Mouse (Mus musculus) gastrocnemius, adult 2 months (tissue): ENCODE measurements around the gene Fam3c. TPM values are rescaled to one million over a fixed set of nuclear protein-coding genes. Genes with fewer than 3 reads are reported as not detected.

Source experiments
- DNase-seq: peaks from one replicate; pipeline ENCODE4 v3.0.0; 2022
- H3K27ac ChIP-seq: fragments of 200-600 bp; 2 replicates; pipeline ENCODE4 v1.8.1; 2022; ENCODE audit warnings: mild to moderate bottlenecking
- H3K4me3 ChIP-seq: fragments of 200-600 bp; 2 replicates; pipeline ENCODE4 v1.8.1; 2022; ENCODE audit warnings: mild to moderate bottlenecking, moderate library complexity
- CTCF ChIP-seq: fragments of 200-600 bp; IDR thresholded peaks from 2 replicates; pipeline ENCODE4 v1.8.1; 2022; ENCODE audit warnings: antibody characterized with exemption, mild to moderate bottlenecking, moderate library complexity
- intact Hi-C: fragments of 180-260 bp; cut with DNase I; formaldehyde crosslinking; loops from one replicate; pipeline ENCODE4 v1.15.1; 2025
- long read RNA-seq, 2 experiments: library from polyadenylated mRNA; stranded (forward); transcript quantifications; one replicate each; pipeline ENCODE4 v2.0.0; 2021
- total RNA-seq, 2 experiments: library from RNA; stranded (reverse); gene quantifications; 2 replicates each; pipeline ENCODE4 v1.2.3; 2021

The Fam3c gene
- 10 to 100 TPM; 16.3 to 24.0 TPM for total RNA-seq
- long read RNA-seq, experiment 1, transcript Fam3c-205 (10 exons, 2,826 nt), result major isoform, 26 of 34 reads
- long read RNA-seq, experiment 1, partial matches to known transcripts, result 6 of 34 reads
- long read RNA-seq, experiment 1, other reads (novel, unspliced or antisense), result 1 of 34 reads
- long read RNA-seq, experiment 2, transcript Fam3c-205 (10 exons, 2,826 nt), result major isoform, 19 of 23 reads
- long read RNA-seq, experiment 2, partial matches to known transcripts, result 0 of 23 reads
- long read RNA-seq, experiment 2, other reads (novel, unspliced or antisense), result 4 of 23 reads

DNA sequence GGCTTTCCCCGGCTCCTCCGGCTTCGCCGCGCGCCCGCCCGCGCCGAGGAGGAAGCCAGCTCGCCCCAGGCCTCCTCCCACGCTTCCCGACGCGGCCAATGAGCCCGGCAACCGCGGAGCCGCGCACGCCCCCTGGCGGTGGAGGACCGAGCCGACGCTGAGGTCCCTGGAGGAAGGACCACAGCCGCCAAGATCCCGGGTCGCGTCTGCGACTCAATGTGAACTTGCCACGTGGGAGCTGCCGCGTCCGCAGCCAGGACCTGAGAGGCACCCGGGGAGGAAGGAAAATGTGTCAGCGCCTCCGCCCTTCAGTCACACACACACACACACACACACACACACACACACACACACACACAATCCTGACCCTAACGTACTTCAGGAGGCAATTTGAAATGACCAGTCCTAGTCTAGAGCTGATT, at the start of gene Fam3c:
Fam3c (minus strand) TSS at position 158 of the 422 bp plus-strand sequence.
- peak within 1 kb of the TSS; percentile 88 for H3K27ac ChIP-seq
- TF ChIP-seq CTCF, result peak; percentile 96
- intact Hi-C loops, result loop anchor here (2.0 kb wide), 1 partner anchor 31 kb away; no protein-coding TSS in a partner anchor
- peak within 1 kb of the TSS; percentile 91 for H3K4me3 ChIP-seq
- DNase-seq, result peak; percentile 97

DNA sequence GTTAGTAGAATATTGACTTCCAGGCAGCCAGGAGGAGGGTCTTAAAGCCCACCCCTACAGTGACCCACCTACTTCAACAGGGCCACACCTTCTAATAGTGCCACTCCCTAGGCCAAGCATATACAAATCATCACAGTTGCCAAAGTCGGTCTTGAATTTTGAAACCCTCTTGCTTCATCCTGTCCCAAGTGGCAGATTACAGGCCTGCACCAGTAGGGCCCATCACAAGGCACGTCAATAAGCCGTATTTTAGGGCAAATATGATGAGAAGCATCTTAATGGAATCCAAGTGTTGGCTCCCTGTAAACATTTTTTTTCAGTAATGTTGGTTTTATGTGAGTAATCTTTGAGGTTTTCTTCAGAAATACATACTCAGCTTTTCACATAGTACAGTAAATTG, 49.0 kb upstream of the Fam3c start:
- Histone ChIP-seq H3K4me3 (no peak overlapping the region), H3K27ac (no peak overlapping the region)
- intact Hi-C loops, result no loop called here
- no peak for TF ChIP-seq CTCF
- no peak for DNase-seq

DNA sequence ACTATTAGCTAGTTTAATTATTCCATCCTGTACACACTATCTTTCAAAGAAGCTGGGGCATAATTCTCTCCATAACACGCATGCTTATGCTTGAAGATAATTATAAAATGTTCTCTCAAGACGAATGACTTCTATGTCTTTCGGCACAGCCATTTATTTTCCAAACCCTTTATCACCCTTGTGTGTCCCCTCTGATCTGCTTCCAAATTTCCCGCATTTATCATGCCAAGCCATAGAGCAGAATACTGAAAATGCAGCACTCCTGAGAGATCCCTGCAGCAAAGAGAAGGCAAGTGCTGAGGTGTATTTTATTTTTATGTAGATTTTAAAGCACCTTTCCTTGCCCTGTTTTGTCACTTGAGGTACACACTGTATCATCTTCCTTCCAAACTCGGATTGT, 47.7 kb upstream of the Fam3c start:
- TF ChIP-seq CTCF, result no peak
- DNase-seq, result no peak
- Histone ChIP-seq H3K27ac (no peak overlapping the region), H3K4me3 (no peak overlapping the region)
- intact Hi-C loops, result no loop called here

DNA sequence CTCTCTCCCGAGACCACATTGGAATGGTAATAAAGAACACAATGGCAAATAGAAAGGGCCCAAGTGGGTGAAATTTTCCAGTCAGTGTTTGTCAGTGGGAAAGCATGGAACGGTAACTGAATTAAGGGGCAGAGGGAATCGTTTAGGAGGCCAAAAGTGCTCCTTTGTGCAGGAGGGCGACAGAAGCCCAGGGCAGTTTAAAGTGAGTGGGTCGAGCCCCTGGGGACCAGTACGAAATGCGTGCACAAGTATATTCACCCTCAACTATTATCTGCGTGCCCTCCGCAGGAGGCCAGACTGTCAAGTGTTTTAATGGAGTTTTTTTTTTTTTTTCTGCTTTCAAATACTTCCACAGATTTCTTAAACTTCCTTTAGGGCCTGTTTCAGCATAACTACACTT, 47.3 kb upstream of the Fam3c start:
- no peak overlapping the region for H3K4me3 ChIP-seq
- no peak for DNase-seq
- TF ChIP-seq CTCF, result no peak
- no peak overlapping the region for H3K27ac ChIP-seq
- intact Hi-C loops, result no loop called here

DNA sequence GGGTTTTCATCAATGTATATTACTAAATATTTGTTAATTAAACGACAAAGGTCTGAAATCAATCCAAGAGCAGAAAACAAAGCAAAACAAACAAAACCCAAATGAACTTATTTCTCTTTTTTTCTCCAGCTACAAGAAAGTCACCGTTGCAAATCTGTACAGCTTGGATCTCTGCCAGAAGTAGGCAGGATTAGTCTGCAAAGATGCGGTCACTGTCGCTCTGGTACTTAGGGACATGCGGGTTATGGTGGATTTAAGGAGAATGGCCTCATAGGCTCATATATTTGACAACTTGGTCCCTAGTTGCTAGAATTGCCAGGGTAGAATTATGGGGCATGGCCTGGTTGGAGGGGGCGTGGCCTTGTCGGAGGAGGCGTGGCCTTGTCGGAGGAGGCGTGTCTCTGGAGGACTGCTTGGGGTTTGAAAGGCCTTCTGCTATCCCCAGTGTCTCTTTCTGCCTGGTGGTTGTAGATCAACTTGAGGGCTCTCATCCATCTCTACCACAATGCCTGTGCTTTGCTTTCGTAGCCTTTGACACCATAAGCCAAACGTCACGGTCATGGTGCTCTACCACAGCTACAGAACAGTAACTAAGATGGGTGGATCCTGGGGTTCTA, 46.6 kb upstream of the Fam3c start:
- intact Hi-C loops, result no loop called here
- TF ChIP-seq CTCF, result no peak
- no peak for DNase-seq
- H3K4me3 ChIP-seq, result no peak overlapping the region
- peak overlapping the region; percentile 28; the same call in 1 of the 2 replicates for H3K27ac ChIP-seq

DNA sequence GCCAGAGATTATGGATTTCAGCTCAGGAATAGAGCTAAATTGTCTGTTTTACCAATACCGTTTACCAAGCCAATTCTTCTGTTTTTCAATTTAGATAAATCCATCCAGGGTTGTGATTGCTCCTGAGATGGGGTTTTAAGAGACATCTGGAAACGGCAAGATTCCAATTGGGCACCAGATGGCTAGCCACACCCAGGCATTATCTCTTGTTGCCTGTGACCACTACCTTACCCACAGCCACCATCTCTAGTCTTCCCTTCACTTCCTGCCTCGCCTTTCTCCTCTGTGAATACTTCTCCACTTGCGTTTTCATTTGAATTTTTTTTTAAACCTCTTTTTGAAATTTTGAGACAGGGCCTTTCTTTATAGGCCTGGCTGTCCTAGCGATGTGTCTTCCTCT, 46.0 kb upstream of the Fam3c start:
- intact Hi-C loops, result no loop called here
- Histone ChIP-seq H3K4me3 (no peak overlapping the region), H3K27ac (peak overlapping the region; percentile 28; the same call in 1 of the 2 replicates)
- no peak for TF ChIP-seq CTCF
- DNase-seq, result peak; percentile 26

DNA sequence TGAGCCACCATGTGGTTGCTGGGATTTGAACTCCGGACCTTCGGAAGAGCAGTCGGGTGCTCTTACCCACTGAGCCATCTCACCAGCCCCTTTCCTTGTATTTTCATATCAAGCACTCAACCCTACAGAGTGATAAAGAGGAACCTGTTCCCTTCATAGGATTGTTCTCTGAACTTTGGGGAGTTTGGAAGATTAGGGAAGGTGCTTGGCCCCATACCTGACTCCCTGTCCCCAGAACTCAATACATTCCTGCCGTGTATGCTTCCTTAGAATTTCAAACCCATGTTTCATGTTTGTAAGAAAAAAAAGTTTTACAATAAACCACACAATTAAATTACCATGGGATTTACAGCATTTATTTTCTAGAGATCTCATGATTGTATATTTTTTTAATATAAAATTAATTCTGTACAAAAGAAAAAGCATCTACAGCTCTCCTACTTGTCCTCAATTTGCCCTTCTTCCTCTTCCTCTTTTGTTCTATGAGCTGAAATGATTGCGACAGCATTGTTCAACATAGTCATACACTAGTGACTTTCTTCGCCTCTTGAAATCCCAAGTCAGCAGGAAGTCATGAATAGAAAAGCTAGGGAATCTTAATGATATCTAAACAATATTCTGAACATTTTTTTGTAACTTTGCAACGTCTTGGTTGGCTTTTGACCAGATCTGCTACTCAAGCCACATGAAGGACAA, 42.2 kb upstream of the Fam3c start:
- no peak for DNase-seq
- intact Hi-C loops, result no loop called here
- TF ChIP-seq CTCF, result no peak

DNA sequence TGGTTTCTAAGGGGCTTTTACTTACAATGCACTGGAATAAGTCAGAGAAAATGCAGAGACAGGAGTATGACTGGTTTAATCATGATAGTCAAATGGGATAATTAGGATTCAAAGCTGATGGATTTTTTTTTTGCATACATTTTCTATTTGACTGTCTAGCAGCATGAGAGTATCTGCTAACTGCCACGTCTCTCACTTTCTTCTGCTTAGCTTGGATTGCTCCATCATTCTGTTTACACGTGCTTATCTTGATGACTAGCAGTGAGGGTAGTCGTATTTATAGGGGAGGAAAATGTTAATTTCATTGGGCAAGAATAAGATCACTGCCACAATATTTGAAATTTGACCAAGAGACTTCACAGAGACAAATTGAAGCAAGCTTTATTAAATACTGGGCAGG, 39.2 kb upstream of the Fam3c start:
- intact Hi-C loops, result no loop called here
- Histone ChIP-seq H3K27ac (no peak overlapping the region), H3K4me3 (no peak overlapping the region)
- DNase-seq, result no peak
- TF ChIP-seq CTCF, result no peak

More for the DNA sequence above, 42.2 kb upstream of the Fam3c start:
- Histone ChIP-seq H3K27ac (no peak overlapping the region), H3K4me3 (no peak overlapping the region)

DNA sequence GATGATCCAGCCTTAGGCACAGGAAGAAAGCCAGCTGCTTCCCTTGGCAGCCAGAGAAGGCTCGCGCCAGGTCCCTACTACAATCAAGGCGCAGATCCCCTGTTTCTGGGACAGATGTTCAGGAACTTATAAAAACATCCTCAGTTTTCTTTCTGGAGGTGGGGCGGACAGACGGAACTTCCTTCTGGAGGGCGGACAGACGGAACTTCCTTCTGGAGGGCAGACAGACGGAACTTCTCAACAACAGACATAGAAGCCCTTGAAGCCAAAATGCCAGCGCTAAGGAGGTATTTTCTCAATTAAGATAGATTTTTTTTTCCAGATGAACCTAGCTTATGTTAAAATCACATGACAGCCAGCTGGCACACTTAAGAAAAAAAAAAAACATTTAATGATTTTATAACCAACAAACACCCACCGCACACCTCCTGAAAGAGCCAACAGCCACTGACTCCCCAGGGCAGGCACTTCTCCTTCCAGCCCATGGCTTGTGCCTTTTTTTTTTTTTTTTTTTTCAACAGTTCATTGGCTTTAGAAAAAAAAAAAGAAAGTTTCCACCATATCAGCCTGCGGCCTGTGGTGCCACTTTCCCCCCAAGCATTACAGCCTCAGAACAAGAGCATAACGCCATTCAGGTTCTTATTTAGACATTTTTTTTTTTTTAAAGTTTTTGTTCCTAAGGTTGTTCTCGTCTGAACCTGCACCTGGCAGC, 34.8 kb upstream of the Fam3c start:
- no peak for DNase-seq
- intact Hi-C loops, result no loop called here
- TF ChIP-seq CTCF, result no peak
- Histone ChIP-seq H3K4me3 (peak overlapping the region; percentile 13; the same call in 1 of the 2 replicates), H3K27ac (no peak overlapping the region)

DNA sequence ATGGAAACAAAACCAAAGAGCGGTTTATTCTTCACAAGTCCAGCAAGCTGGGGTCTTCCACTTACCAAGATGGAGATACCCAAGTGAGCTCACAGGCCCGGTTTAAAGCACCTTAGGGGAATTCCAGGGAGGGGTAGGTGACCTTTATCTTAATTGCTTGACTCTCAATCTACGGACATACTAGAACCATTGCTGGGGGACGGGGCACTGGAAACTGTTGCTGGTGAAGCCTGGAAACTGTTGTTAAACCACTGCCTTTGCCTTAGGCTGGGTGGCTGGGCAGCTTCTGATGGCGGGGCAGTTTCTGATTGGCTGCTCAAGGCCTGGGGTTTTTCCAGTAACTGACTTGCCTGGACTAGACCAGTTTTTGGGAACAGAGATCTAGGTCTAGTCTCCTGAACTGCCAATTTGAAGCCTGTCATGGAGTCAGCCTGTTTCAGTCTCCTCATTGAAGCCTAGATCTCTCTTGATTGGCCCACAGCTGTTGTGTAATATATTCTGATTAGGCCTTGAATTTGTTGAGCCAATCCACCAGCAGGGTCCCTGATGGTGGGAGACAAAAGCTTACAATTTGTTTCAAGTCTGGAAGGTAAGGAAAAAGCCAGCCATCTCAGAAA, 29.3 kb upstream of the Fam3c start:
- DNase-seq, result no peak
- intact Hi-C loops, result no loop called here
- no peak overlapping the region for H3K4me3 ChIP-seq
- TF ChIP-seq CTCF, result no peak
- no peak overlapping the region for H3K27ac ChIP-seq

DNA sequence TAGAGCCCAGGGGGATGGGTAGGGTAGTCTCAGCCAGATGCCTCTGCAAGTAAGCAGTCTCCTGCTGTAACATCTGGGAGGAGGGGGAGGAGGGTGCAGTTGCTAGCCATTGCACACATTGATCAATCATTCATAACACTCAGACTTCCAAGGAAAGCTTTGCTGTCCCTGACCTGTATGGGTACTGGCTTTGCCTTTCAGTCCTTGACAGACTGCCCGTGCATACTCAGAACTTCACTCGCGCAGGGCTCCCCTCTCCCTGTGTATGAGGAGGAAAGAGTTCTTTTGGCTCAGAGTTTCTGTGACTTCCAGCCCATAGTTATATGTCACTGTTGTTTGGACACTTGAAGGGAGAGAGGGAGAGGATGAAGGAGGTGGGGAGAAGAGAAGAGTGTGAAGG, 24.2 kb upstream of the Fam3c start:
- no peak overlapping the region for H3K27ac ChIP-seq
- intact Hi-C loops, result no loop called here
- no peak for TF ChIP-seq CTCF
- no peak for DNase-seq
- H3K4me3 ChIP-seq, result no peak overlapping the region

DNA sequence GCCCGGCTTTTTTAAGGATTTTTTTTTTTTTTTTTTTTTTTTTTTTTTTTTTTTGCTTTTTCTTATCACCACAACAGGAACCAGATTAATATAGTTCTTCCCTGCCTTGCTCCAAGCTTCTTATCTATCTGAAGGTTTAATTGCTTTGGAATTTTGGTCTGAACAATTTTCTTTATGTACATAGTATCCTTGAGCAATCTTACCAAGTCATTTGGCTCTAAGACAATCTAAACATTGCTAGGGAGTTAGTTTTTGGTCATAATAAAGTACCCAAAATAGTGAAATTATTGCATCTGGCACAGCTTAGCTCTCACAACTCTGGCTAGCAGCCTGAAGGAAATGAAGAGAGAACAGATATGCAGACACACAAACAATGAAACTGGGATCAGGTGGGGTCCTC, 23.8 kb upstream of the Fam3c start:
- H3K27ac ChIP-seq, result no peak overlapping the region
- no peak for TF ChIP-seq CTCF
- intact Hi-C loops, result no loop called here
- H3K4me3 ChIP-seq, result no peak overlapping the region
- no peak for DNase-seq
